Mouse (Mus musculus) thymus, adult 2 months (tissue): ENCODE data around the gene Hnrnpd. TPM values are rescaled to one million over a fixed set of nuclear protein-coding genes. Genes with fewer than 3 reads are reported as not detected.

Experiments
- DNase-seq: peaks from one replicate; pipeline ENCODE4 v3.0.0; 2021
- H3K27ac ChIP-seq: fragments of 200-500 bp; 2 replicates; pipeline ENCODE4 v1.5.1; 2012; ENCODE audit warnings: low read length, control low read depth; ENCODE audit not compliant: control insufficient read depth, insufficient read depth
- H3K27me3 ChIP-seq: fragments of 200-500 bp; 2 replicates; pipeline ENCODE4 v1.6.1; 2012; ENCODE audit warnings: mild to moderate bottlenecking, low read length, moderate library complexity, mixed read lengths; ENCODE audit not compliant: control insufficient read depth, insufficient read depth
- H3K36me3 ChIP-seq: fragments of 200-500 bp; 2 replicates; pipeline ENCODE4 v1.6.1; 2012; ENCODE audit warnings: mild to moderate bottlenecking, low read length, moderate library complexity; ENCODE audit not compliant: control insufficient read depth, insufficient read depth
- H3K4me1 ChIP-seq: fragments of 200-500 bp; replicated peaks from 2 replicates; pipeline ENCODE4 v1.6.1; 2012; ENCODE audit warnings: low read length; ENCODE audit not compliant: control insufficient read depth, insufficient read depth
- H3K4me3 ChIP-seq: fragments of 200-500 bp; 2 replicates; pipeline ENCODE4 v1.5.1; 2012; ENCODE audit warnings: mild to moderate bottlenecking, low read length, control low read depth, moderate library complexity; ENCODE audit not compliant: control insufficient read depth, insufficient read depth
- CTCF ChIP-seq: fragments of 200-500 bp; IDR thresholded peaks from 2 replicates; pipeline ENCODE4 v1.5.1; 2012; ENCODE audit warnings: mild to moderate bottlenecking, control low read depth, low read length, moderate library complexity, borderline replicate concordance; ENCODE audit not compliant: control insufficient read depth, poor library complexity, insufficient read depth; ENCODE audit errors: extremely low read depth
- POLR2A ChIP-seq: fragments of 200-500 bp; IDR thresholded peaks from 2 replicates; pipeline ENCODE4 v1.6.1; 2012; ENCODE audit warnings: mild to moderate bottlenecking, low read length, control low read depth, moderate library complexity; ENCODE audit not compliant: control insufficient read depth, poor library complexity, insufficient read depth; ENCODE audit errors: extremely low read depth
- WGBS: fragments of 180-500 bp; shearing (Covaris S2); methylation state at CpG from one replicate; pipeline ENCODE4 v1.1.7; 2018; 5-methylcytosine and 5-hydroxymethylcytosine counted together
- polyA plus RNA-seq: library from polyadenylated mRNA; depleted of rRNA; stranded (reverse); fragments of >200 nt; gene quantifications from 2 replicates; pipeline ENCODE4 v1.2.3, GENCODE M21; 2012

The Hnrnpd gene
- polyA plus RNA-seq, 1 experiment = 62.6 TPM

DNA sequence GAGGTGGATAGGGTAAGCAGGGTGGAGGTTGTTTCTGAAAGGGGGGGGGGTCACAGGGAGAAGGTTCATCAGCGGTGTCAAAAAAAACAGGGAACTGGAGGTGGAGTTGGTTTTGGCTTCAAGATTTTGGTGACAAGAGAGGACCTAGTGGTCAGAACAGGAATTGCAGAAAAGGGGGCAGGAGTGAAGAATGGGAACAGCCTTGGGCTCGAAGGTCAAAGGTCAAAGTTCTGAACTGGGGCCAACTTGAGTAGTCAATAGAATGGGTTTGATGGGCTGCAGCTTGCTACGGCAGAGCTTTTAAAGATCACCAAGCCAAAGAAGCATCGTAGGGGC, 28.3 kb upstream of the Hnrnpd start:
- WGBS = 92% methylated on average over 4 of the region's 4 CpGs
- DNase-seq = no peak

GRCm38 (mm10) chr5:100006324-100007039, 27.7 kb upstream of the Hnrnpd start:
- TF ChIP-seq POLR2A (no peak), CTCF (no peak)
- no peaks in the 10 kb centered on the region for H3K4me1 ChIP-seq
- no peak overlapping the region for H3K27ac ChIP-seq
- H3K36me3 ChIP-seq = no peaks in the 10 kb centered on the region
- 95% methylated on average over 4 of the region's 4 CpGs for WGBS
- H3K27me3 ChIP-seq = no peaks in the 10 kb centered on the region
- no peak for DNase-seq
- no peak overlapping the region for H3K4me3 ChIP-seq

More for the DNA sequence above, 28.3 kb upstream of the Hnrnpd start:
- Histone ChIP-seq H3K36me3 (no peaks in the 10 kb centered on the region), H3K4me3 (no peak overlapping the region), H3K4me1 (no peaks in the 10 kb centered on the region), H3K27ac (no peak overlapping the region), H3K27me3 (no peaks in the 10 kb centered on the region)
- no peak for TF ChIP-seq POLR2A
- TF ChIP-seq CTCF = no peak

DNA sequence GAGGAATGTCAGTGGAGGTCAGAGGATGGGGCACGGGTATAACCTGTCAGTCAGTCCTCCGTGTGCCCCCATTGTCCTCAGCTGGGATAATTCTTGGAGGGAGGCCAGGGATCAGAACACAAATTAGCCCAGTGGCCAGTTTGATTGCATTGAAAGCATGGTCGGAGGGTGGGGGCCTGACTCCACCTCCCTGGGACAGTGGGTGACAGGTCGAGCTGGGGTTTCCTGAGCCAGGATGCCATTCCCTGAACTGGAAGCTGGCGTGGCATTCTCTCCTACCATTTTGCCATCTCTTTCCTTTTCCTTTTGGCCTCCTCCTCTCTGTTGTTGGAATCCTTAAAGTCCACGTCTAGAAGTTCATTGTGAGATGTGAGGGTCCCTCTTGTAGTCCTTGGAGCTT, 27.2 kb upstream of the Hnrnpd start:
- WGBS = 97% methylated on average over 6 of the region's 6 CpGs
- DNase-seq = no peak
- H3K4me1 ChIP-seq = no peaks in the 10 kb centered on the region
- H3K27me3 ChIP-seq = no peaks in the 10 kb centered on the region
- no peak overlapping the region for H3K27ac ChIP-seq
- H3K36me3 ChIP-seq = no peaks in the 10 kb centered on the region
- no peak for TF ChIP-seq POLR2A
- no peak for TF ChIP-seq CTCF
- no peak overlapping the region for H3K4me3 ChIP-seq

DNA sequence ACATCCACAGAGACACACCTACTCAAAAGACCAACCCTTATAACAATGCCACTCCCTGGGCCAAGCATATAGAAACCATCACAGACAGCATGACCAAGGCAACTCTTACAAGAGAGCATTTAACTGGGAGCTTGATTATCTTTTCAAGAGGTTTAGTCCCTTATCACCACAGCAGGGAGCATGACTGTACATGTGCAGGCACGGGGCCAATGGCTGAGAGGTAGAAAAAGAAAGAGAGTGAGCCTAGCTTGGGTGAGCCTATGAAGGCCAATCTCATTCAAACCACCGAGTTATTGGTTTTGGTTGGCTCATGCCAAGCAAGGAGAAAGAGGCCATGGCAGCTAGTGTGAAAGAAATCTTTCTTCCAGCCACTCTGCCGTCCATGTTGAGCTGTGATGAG, 26.7 kb upstream of the Hnrnpd start:
- TF ChIP-seq CTCF = no peak
- no peak for TF ChIP-seq POLR2A
- no peak overlapping the region for H3K27ac ChIP-seq
- H3K27me3 ChIP-seq = no peaks in the 10 kb centered on the region
- no peaks in the 10 kb centered on the region for H3K4me1 ChIP-seq
- no peaks in the 10 kb centered on the region for H3K36me3 ChIP-seq
- DNase-seq = no peak
- no peak overlapping the region for H3K4me3 ChIP-seq
- WGBS = 83% methylated on average over 3 of the region's 3 CpGs

DNA sequence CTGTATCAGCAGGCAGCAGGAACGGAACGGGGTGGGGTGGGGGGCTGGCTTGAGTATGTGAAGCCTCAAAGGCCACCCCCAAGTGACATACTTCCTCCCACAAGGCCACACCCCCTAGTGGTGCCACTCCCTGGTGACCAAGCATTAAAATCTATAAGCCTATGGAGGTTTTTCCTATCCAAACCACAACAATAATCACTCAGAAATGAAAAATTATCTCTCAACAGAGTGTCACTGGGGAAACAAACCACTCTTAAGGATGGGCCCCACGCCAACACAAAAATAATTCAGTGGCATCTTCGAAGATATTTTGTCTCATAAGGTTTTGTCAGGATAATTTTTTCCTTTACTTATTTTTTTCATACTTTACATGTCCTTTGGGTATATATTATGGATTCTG, 25.2 kb upstream of the Hnrnpd start:
- no peak overlapping the region for H3K27ac ChIP-seq
- no peak for TF ChIP-seq CTCF
- TF ChIP-seq POLR2A = no peak
- WGBS = 91% methylated on average over 4 of the region's 4 CpGs
- DNase-seq = no peak
- no peaks in the 10 kb centered on the region for H3K4me1 ChIP-seq
- H3K4me3 ChIP-seq = no peak overlapping the region
- no peaks in the 10 kb centered on the region for H3K27me3 ChIP-seq
- H3K36me3 ChIP-seq = no peaks in the 10 kb centered on the region

DNA sequence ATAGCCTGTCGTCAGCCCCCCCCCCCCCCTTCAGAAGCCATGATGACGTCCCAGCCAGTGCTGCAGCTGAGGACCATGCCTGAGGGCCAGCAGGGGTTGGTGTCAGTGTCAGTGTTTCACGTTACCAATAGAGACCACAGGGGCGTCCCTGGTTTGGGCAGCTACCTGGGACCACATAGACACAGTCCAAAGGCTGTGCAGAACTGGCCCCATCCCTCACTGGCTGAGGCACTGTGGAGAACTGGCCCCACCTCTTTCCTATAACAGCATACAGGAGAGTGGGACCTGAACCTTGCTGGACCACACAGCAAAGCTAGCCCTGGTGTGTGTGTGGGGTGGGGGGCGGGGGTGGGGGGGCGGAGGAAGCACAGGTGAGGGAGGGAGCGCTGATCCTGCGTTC, 21.8 kb upstream of the Hnrnpd start:
- WGBS = 96% methylated on average over 8 of the region's 8 CpGs
- Histone ChIP-seq H3K36me3 (no peaks in the 10 kb centered on the region), H3K4me3 (no peak overlapping the region), H3K27me3 (no peaks in the 10 kb centered on the region), H3K27ac (no peak overlapping the region), H3K4me1 (no peaks in the 10 kb centered on the region)
- TF ChIP-seq POLR2A (no peak), CTCF (no peak)
- DNase-seq = no peak

- H3K27ac ChIP-seq = no peak overlapping the region
- H3K4me3 ChIP-seq = no peak overlapping the region
- DNase-seq = no peak
- H3K36me3 ChIP-seq = no peaks in the 10 kb centered on the region
- TF ChIP-seq POLR2A = no peak
- no peak for TF ChIP-seq CTCF
- 79% methylated on average over 7 of the region's 7 CpGs for WGBS
- H3K27me3 ChIP-seq = no peaks in the 10 kb centered on the region
- H3K4me1 ChIP-seq = no peaks in the 10 kb centered on the region
These were observed 21.3 kb upstream of the Hnrnpd start for GRCm38 (mm10) chr5:100000048-100000447.
